Mouse (Mus musculus): ENCODE measurements around the gene Krt28. TPM values are rescaled to one million over a fixed set of nuclear protein-coding genes. Genes with fewer than 3 reads are reported as not detected.

The Krt28 gene
- polyA plus RNA-seq, 1 experiment from 2014 or later: not detected

- ChIA-PET CTCF (interaction anchor here (1.6 kb wide), 1 partner anchor 17 kb away, joined by 4 read pairs; no protein-coding TSS in a partner anchor), POLR2A (no interaction called here)
- peaks cover 38% of the 10 kb centered on the region for H3K27me3 ChIP-seq
- in situ Hi-C loops (cut with MboI; ENCODE audit: low pct_unique_long_range_greater_than_20kb): loop anchor here (5.0 kb wide), 1 partner anchor 57 kb away; no protein-coding TSS in a partner anchor
- DNase-seq (ENCODE audit: low read depth, low spot score): no peak
- ATAC-seq: no peak
- peak; percentile 72 for TF ChIP-seq CTCF (IDR thresholded peaks at IDR 0.05)
These were observed 5.5 kb downstream of the Krt28 start for GRCm38 (mm10) chr11:99369229-99369628.

- H3K27me3 ChIP-seq: peaks cover 20% of the 10 kb centered on the region
- ChIA-PET CTCF (no interaction called here), POLR2A (no interaction called here)
- DNase-seq (ENCODE audit: low read depth, low spot score) (no peak), ATAC-seq (no peak)
- no peak for TF ChIP-seq CTCF (IDR thresholded peaks at IDR 0.05)
- in situ Hi-C loops (cut with MboI; ENCODE audit: low pct_unique_long_range_greater_than_20kb): loop anchor here (5.0 kb wide), 1 partner anchor 54 kb away; no protein-coding TSS in a partner anchor
These were observed 7.9 kb downstream of the Krt28 start for GRCm38 (mm10) chr11:99366791-99367190.

- CTCF ChIA-PET: interaction anchor here (0.6 to 1.5 kb wide), 5 partner anchors 19 to 931 kb away, joined by 3 to 6 read pairs (median 3); no protein-coding TSS in a partner anchor
- ATAC-seq (no peak), DNase-seq (ENCODE audit: low read depth, low spot score) (no peak)
- POLR2A ChIA-PET: no interaction called here
- peak; percentile 74 for TF ChIP-seq CTCF (IDR thresholded peaks at IDR 0.05)
- in situ Hi-C loops (cut with MboI; ENCODE audit: low pct_unique_long_range_greater_than_20kb): no loop called here
- peaks cover 29% of the 10 kb centered on the region for H3K27me3 ChIP-seq
These were observed 10.3 kb downstream of the Krt28 start for GRCm38 (mm10) chr11:99364412-99364811.

GRCm38 (mm10) chr11:99361423-99361822 is 13.3 kb downstream of the Krt28 start:
- DNase-seq (ENCODE audit: low read depth, low spot score) (no peak), ATAC-seq (no peak)
- ChIA-PET CTCF (interaction anchor here (1.5 kb wide), 1 partner anchor 11 kb away, joined by 3 read pairs; no protein-coding TSS in a partner anchor), POLR2A (no interaction called here)
- in situ Hi-C loops (cut with MboI; ENCODE audit: low pct_unique_long_range_greater_than_20kb): no loop called here
- TF ChIP-seq CTCF (IDR thresholded peaks at IDR 0.05): no peak
- H3K27me3 ChIP-seq: peaks cover 36% of the 10 kb centered on the region

GRCm38 (mm10) chr11:99351004-99351403 is 23.7 kb downstream of the Krt28 start, which contains the start of gene Krt27:
TSS of gene Krt27 (minus strand) at chr11:99351104.
- no peak for DNase-seq (ENCODE audit: low read depth, low spot score)
- no peak for TF ChIP-seq CTCF (IDR thresholded peaks at IDR 0.05)
- H3K27me3 ChIP-seq: peaks cover 19% of the 10 kb centered on the region
- ChIA-PET CTCF (no interaction called here), POLR2A (no interaction called here)
- in situ Hi-C loops (cut with MboI; ENCODE audit: low pct_unique_long_range_greater_than_20kb): no loop called here
- ATAC-seq: no peak

GRCm38 (mm10) chr11:99339299-99339847 is 35.3 kb downstream of the Krt28 start:
- TF ChIP-seq CTCF (IDR thresholded peaks at IDR 0.05): no peak
- in situ Hi-C loops (cut with MboI; ENCODE audit: low pct_unique_long_range_greater_than_20kb): no loop called here
- POLR2A ChIA-PET: no interaction called here
- DNase-seq (ENCODE audit: low read depth, low spot score): no peak
- CTCF ChIA-PET: no interaction called here
- ATAC-seq: no peak
- no peaks in the 10 kb centered on the region for H3K27me3 ChIP-seq

- ATAC-seq: no peak
- in situ Hi-C loops (cut with MboI; ENCODE audit: low pct_unique_long_range_greater_than_20kb): no loop called here
- TF ChIP-seq CTCF (IDR thresholded peaks at IDR 0.05): no peak
- ChIA-PET POLR2A (no interaction called here), CTCF (no interaction called here)
- H3K27me3 ChIP-seq: peaks cover 4% of the 10 kb centered on the region
- DNase-seq (ENCODE audit: low read depth, low spot score): no peak
These were observed 36.8 kb downstream of the Krt28 start, which contains the start of gene Krt26 for GRCm38 (mm10) chr11:99337866-99338265. TSS of gene Krt26 (minus strand) at chr11:99337966.

GRCm38 (mm10) chr11:99333426-99333825 is 41.3 kb downstream of the Krt28 start:
- TF ChIP-seq CTCF (IDR thresholded peaks at IDR 0.05): no peak
- in situ Hi-C loops (cut with MboI; ENCODE audit: low pct_unique_long_range_greater_than_20kb): no loop called here
- H3K27me3 ChIP-seq: peaks cover 22% of the 10 kb centered on the region
- ATAC-seq (no peak), DNase-seq (ENCODE audit: low read depth, low spot score) (no peak)
- ChIA-PET CTCF (no interaction called here), POLR2A (no interaction called here)

GRCm38 (mm10) chr11:99329655-99330054 is 45.0 kb downstream of the Krt28 start:
- no peak for TF ChIP-seq CTCF (IDR thresholded peaks at IDR 0.05)
- H3K27me3 ChIP-seq: peaks cover 29% of the 10 kb centered on the region
- CTCF ChIA-PET: no interaction called here
- POLR2A ChIA-PET: no interaction called here
- ATAC-seq: no peak
- in situ Hi-C loops (cut with MboI; ENCODE audit: low pct_unique_long_range_greater_than_20kb): no loop called here
- DNase-seq (ENCODE audit: low read depth, low spot score): no peak

GRCm38 (mm10) chr11:99322851-99323250 is 51.9 kb downstream of the Krt28 start, which contains the start of gene Krt25:
TSS of gene Krt25 (minus strand) at chr11:99322951.
- CTCF ChIA-PET: no interaction called here
- no peak for TF ChIP-seq CTCF (IDR thresholded peaks at IDR 0.05)
- peaks cover 7% of the 10 kb centered on the region for H3K27me3 ChIP-seq
- DNase-seq (ENCODE audit: low read depth, low spot score) (no peak), ATAC-seq (no peak)
- in situ Hi-C loops (cut with MboI; ENCODE audit: low pct_unique_long_range_greater_than_20kb): no loop called here
- POLR2A ChIA-PET: no interaction called here

GRCm38 (mm10) chr11:99321094-99321493 is 53.6 kb downstream of the Krt28 start:
- no peak for DNase-seq (ENCODE audit: low read depth, low spot score)
- no peak for TF ChIP-seq CTCF (IDR thresholded peaks at IDR 0.05)
- POLR2A ChIA-PET: no interaction called here
- CTCF ChIA-PET: interaction anchor here (0.9 kb wide), 1 partner anchor 10 kb away, joined by 3 read pairs; no protein-coding TSS in a partner anchor
- in situ Hi-C loops (cut with MboI; ENCODE audit: low pct_unique_long_range_greater_than_20kb): no loop called here
- no peak for ATAC-seq
- peaks cover 4% of the 10 kb centered on the region for H3K27me3 ChIP-seq

- in situ Hi-C loops (cut with MboI; ENCODE audit: low pct_unique_long_range_greater_than_20kb): no loop called here
- no peak for TF ChIP-seq CTCF (IDR thresholded peaks at IDR 0.05)
- no peak for ATAC-seq
- ChIA-PET POLR2A (no interaction called here), CTCF (no interaction called here)
- no peak for DNase-seq (ENCODE audit: low read depth, low spot score)
- peaks cover 4% of the 10 kb centered on the region for H3K27me3 ChIP-seq
These were observed 55.6 kb downstream of the Krt28 start for GRCm38 (mm10) chr11:99319127-99319526.

All from Patski (cell line).